Mouse (Mus musculus) heart, embryonic 13.5 days (tissue): ENCODE measurements around the gene Sun2. TPM values are rescaled to one million over a fixed set of nuclear protein-coding genes. Genes with fewer than 3 reads are reported as not detected.
A peak's percentile ranks its signal among the peaks of the same experiment; 100 is the strongest.

Source experiments
- ATAC-seq: fragments of 200-750 bp; cut with Nextera tagmentation; 2 replicates; pipeline ENCODE4 v1.8.0; 2017; ENCODE audit warnings: moderate TSS enrichment; ENCODE audit not compliant: insufficient number of reproducible peaks, low FRiP score, low TSS enrichment; ENCODE audit errors: extremely low read depth
- H3K27ac ChIP-seq: fragments of 300-500 bp; sonication (generic); replicated peaks from 2 replicates; pipeline ENCODE4 v1.5.1; 2015; ENCODE audit warnings: moderate library complexity, mild to moderate bottlenecking, inconsistent platforms
- H3K27me3 ChIP-seq: fragments of 300-500 bp; sonication (generic); replicated peaks from 2 replicates; pipeline ENCODE4 v1.6.1; 2015; ENCODE audit warnings: mild to moderate bottlenecking, inconsistent platforms
- H3K36me3 ChIP-seq: fragments of 300-500 bp; sonication (generic); 2 replicates; pipeline ENCODE4 v1.6.1; 2015; ENCODE audit warnings: mild to moderate bottlenecking, inconsistent platforms
- H3K4me1 ChIP-seq: fragments of 300-500 bp; sonication (generic); 2 replicates; pipeline ENCODE4 v1.6.1; 2015; ENCODE audit warnings: inconsistent platforms
- H3K4me2 ChIP-seq: fragments of 300-500 bp; sonication (generic); 2 replicates; pipeline ENCODE4 v1.6.1; 2015; ENCODE audit warnings: inconsistent platforms, mild to moderate bottlenecking, moderate library complexity
- H3K4me3 ChIP-seq: fragments of 300-500 bp; sonication (generic); 2 replicates; pipeline ENCODE4 v1.5.1; 2015; ENCODE audit warnings: moderate library complexity, mild to moderate bottlenecking, inconsistent platforms
- H3K9ac ChIP-seq: fragments of 300-500 bp; sonication (generic); 2 replicates; pipeline ENCODE4 v1.6.1; 2015; ENCODE audit warnings: inconsistent platforms, mild to moderate bottlenecking, moderate library complexity
- H3K9me3 ChIP-seq: fragments of 300-500 bp; sonication (generic); 2 replicates; pipeline ENCODE4 v1.6.1; 2016; ENCODE audit warnings: inconsistent platforms
- WGBS: fragments of 180-500 bp; shearing (Covaris S2); methylation state at CpG from one replicate; pipeline ENCODE4 v1.1.7; 2015; ENCODE audit warnings: mixed read lengths; 5-methylcytosine and 5-hydroxymethylcytosine counted together
- polyA plus RNA-seq: library from polyadenylated mRNA; unstranded; fragments of >200 nt; fragmentation: Nextera tagmentation; extraction: Ambion mirVana; gene quantifications from 2 replicates; pipeline ENCODE4 v1.2.1, GENCODE M21; 2015

Gene Sun2
- polyA plus RNA-seq = 4.3 and 5.3 TPM in 2 replicates

GRCm38 (mm10) chr15:79741921-79742705 lies at the start of gene Sun2:
Sun2 (minus strand) TSS chr15:79742536.
- Histone ChIP-seq H3K9me3 (no peaks in the 10 kb centered on the region), H3K4me3 (peak within 1 kb of the TSS; percentile 71), H3K9ac (peak within 1 kb of the TSS; percentile 93), H3K36me3 (peaks cover 32% of the 10 kb centered on the region), H3K27me3 (no peaks in the 10 kb centered on the region), H3K4me1 (peaks cover 40% of the 10 kb centered on the region), H3K27ac (peak within 1 kb of the TSS; percentile 84), H3K4me2 (peak within 1 kb of the TSS; percentile 90)
- WGBS = under 1% methylated on average over 78 of the region's 93 CpGs
- ATAC-seq = peak; percentile 82

- H3K9me3 ChIP-seq = no peaks in the 10 kb centered on the region
- H3K27ac ChIP-seq = no peak overlapping the region
- no peak overlapping the region for H3K9ac ChIP-seq
- H3K4me3 ChIP-seq = no peak overlapping the region
- no peaks in the 10 kb centered on the region for H3K4me1 ChIP-seq
- WGBS = 5% methylated on average over 12 of the region's 12 CpGs
- H3K27me3 ChIP-seq = peaks cover 80% of the 10 kb centered on the region
- H3K36me3 ChIP-seq = no peaks in the 10 kb centered on the region
- H3K4me2 ChIP-seq = no peak overlapping the region
- no peak for ATAC-seq
These were observed 49.2 kb upstream of the Sun2 start for GRCm38 (mm10) chr15:79791502-79791901.

GRCm38 (mm10) chr15:79790905-79791304 lies 48.6 kb upstream of the Sun2 start:
- Histone ChIP-seq H3K9me3 (no peaks in the 10 kb centered on the region), H3K9ac (no peak overlapping the region), H3K36me3 (no peaks in the 10 kb centered on the region), H3K4me1 (no peaks in the 10 kb centered on the region), H3K4me3 (no peak overlapping the region), H3K4me2 (no peak overlapping the region), H3K27me3 (peaks cover 86% of the 10 kb centered on the region), H3K27ac (no peak overlapping the region)
- no peak for ATAC-seq
- 71% methylated on average over 6 of the region's 6 CpGs for WGBS

GRCm38 (mm10) chr15:79790111-79790510 lies 47.8 kb upstream of the Sun2 start:
- H3K36me3 ChIP-seq = no peaks in the 10 kb centered on the region
- H3K9ac ChIP-seq = no peak overlapping the region
- no peak overlapping the region for H3K4me2 ChIP-seq
- no peak for ATAC-seq
- no peak overlapping the region for H3K4me3 ChIP-seq
- H3K27ac ChIP-seq = no peak overlapping the region
- WGBS = 41% methylated on average over 8 of the region's 8 CpGs
- H3K9me3 ChIP-seq = no peaks in the 10 kb centered on the region
- H3K27me3 ChIP-seq = peaks cover 94% of the 10 kb centered on the region
- no peaks in the 10 kb centered on the region for H3K4me1 ChIP-seq

- ATAC-seq = no peak
- no peak overlapping the region for H3K27ac ChIP-seq
- 47% methylated on average over 8 of the region's 8 CpGs for WGBS
- no peaks in the 10 kb centered on the region for H3K4me1 ChIP-seq
- H3K9me3 ChIP-seq = no peaks in the 10 kb centered on the region
- no peaks in the 10 kb centered on the region for H3K36me3 ChIP-seq
- no peak overlapping the region for H3K9ac ChIP-seq
- H3K4me2 ChIP-seq = no peak overlapping the region
- no peak overlapping the region for H3K4me3 ChIP-seq
- peaks cover 79% of the 10 kb centered on the region for H3K27me3 ChIP-seq
These were observed 45.5 kb upstream of the Sun2 start for GRCm38 (mm10) chr15:79787815-79788214.

GRCm38 (mm10) chr15:79785056-79785455 lies 42.7 kb upstream of the Sun2 start:
- Histone ChIP-seq H3K9ac (no peak overlapping the region), H3K36me3 (no peaks in the 10 kb centered on the region), H3K27me3 (peaks cover 58% of the 10 kb centered on the region), H3K4me3 (no peak overlapping the region), H3K4me2 (no peak overlapping the region), H3K4me1 (no peaks in the 10 kb centered on the region), H3K9me3 (no peaks in the 10 kb centered on the region), H3K27ac (no peak overlapping the region)
- 24% methylated on average over 1 of the region's 1 CpGs for WGBS
- ATAC-seq = no peak

- H3K4me3 ChIP-seq = no peak within 1 kb of the TSS
- no peak within 1 kb of the TSS for H3K4me2 ChIP-seq
- H3K4me1 ChIP-seq = peaks cover 15% of the 10 kb centered on the region
- H3K36me3 ChIP-seq = no peaks in the 10 kb centered on the region
- peaks cover 10% of the 10 kb centered on the region; the same call in 1 of the 2 replicates for H3K27me3 ChIP-seq
- no peak within 1 kb of the TSS for H3K9ac ChIP-seq
- H3K27ac ChIP-seq = no peak within 1 kb of the TSS
- H3K9me3 ChIP-seq = no peaks in the 10 kb centered on the region
- no peak for ATAC-seq
These were observed 35.4 kb upstream of the Sun2 start, which contains the start of gene Dnal4 for GRCm38 (mm10) chr15:79777749-79778148. Dnal4 (minus strand) TSS chr15:79777849.

- Histone ChIP-seq H3K4me2 (no peak overlapping the region), H3K27ac (no peak overlapping the region), H3K4me1 (peaks cover 24% of the 10 kb centered on the region)
These were observed 33.3 kb upstream of the Sun2 start for GRCm38 (mm10) chr15:79775662-79776061.

GRCm38 (mm10) chr15:79774117-79775027 lies 32.0 kb upstream of the Sun2 start:
- Histone ChIP-seq H3K4me2 (peak overlapping the region; percentile 88), H3K9ac (peak overlapping the region; percentile 87), H3K4me3 (peak overlapping the region; percentile 81), H3K4me1 (peaks cover 37% of the 10 kb centered on the region), H3K27me3 (0 out of 2 replicates have a peak, but pooled peaks cover under 1% of the 10 kb centered on the region), H3K36me3 (no peaks in the 10 kb centered on the region), H3K27ac (peak overlapping the region; percentile 76), H3K9me3 (no peaks in the 10 kb centered on the region)
- ATAC-seq = peak; percentile 97
- under 1% methylated on average over 46 of the region's 50 CpGs for WGBS

More at GRCm38 (mm10) chr15:79775662-79776061, 33.3 kb upstream of the Sun2 start:
- Histone ChIP-seq H3K9me3 (no peaks in the 10 kb centered on the region), H3K36me3 (no peaks in the 10 kb centered on the region), H3K27me3 (peaks cover 5% of the 10 kb centered on the region; the same call in 1 of the 2 replicates), H3K4me3 (no peak overlapping the region), H3K9ac (no peak overlapping the region)
- ATAC-seq = no peak
- 53% methylated on average over 7 of the region's 7 CpGs for WGBS

- no peaks in the 10 kb centered on the region for H3K36me3 ChIP-seq
- H3K27me3 ChIP-seq = no peaks in the 10 kb centered on the region
- no peak for ATAC-seq
- no peaks in the 10 kb centered on the region for H3K9me3 ChIP-seq
- WGBS = 55% methylated on average over 21 of the region's 21 CpGs
- no peak overlapping the region for H3K4me2 ChIP-seq
- H3K9ac ChIP-seq = no peak overlapping the region
- H3K4me1 ChIP-seq = peaks cover 73% of the 10 kb centered on the region
- H3K4me3 ChIP-seq = no peak overlapping the region
- no peak overlapping the region for H3K27ac ChIP-seq
These were observed 28.4 kb upstream of the Sun2 start for GRCm38 (mm10) chr15:79770629-79771240.

GRCm38 (mm10) chr15:79768302-79768701 lies 26.0 kb upstream of the Sun2 start:
- no peak overlapping the region; the same call in 1 of the 2 replicates for H3K27ac ChIP-seq
- H3K4me2 ChIP-seq = no peak overlapping the region
- no peak overlapping the region for H3K4me3 ChIP-seq
- peak overlapping the region; percentile 50; the same call in 1 of the 2 replicates for H3K9ac ChIP-seq
- WGBS = 61% methylated on average over 6 of the region's 6 CpGs
- H3K9me3 ChIP-seq = no peaks in the 10 kb centered on the region
- ATAC-seq = no peak
- H3K4me1 ChIP-seq = peaks cover 71% of the 10 kb centered on the region
- peaks cover 15% of the 10 kb centered on the region for H3K36me3 ChIP-seq
- no peaks in the 10 kb centered on the region for H3K27me3 ChIP-seq
